Mouse (Mus musculus) G1E (cell line): ENCODE data around the gene Acot2. TPM values are rescaled to one million over a fixed set of nuclear protein-coding genes. Genes with fewer than 3 reads are reported as not detected.
A peak's percentile ranks its signal among the peaks of the same experiment; 100 is the strongest.
"Not testable (repeated sequence)": the region's sequence is repeated elsewhere in the genome, so short reads cannot be mapped to it uniquely, and the experiment has no call there.

Source experiments
- ATAC-seq: 2 replicates; pipeline ENCODE4 v1.8.0; 2016; ENCODE audit warnings: mild to moderate bottlenecking; ENCODE audit not compliant: insufficient number of reproducible peaks, poor library complexity, low FRiP score, severe bottlenecking; ENCODE audit errors: extremely low read depth
- DNase-seq: peaks from one replicate; pipeline ENCODE4 v3.0.0; 2012; ENCODE audit warnings: low spot score
- H3K27me3 ChIP-seq: 2 replicates; pipeline ENCODE4 v1.6.1; 2012; ENCODE audit warnings: mild to moderate bottlenecking, low read length, inconsistent platforms; ENCODE audit not compliant: insufficient read depth
- H3K36me3 ChIP-seq: replicated peaks from 2 replicates; pipeline ENCODE3; 2012; ENCODE audit warnings: mild to moderate bottlenecking, inconsistent platforms
- H3K4me1 ChIP-seq: 2 replicates; pipeline ENCODE4 v1.6.1; 2012; ENCODE audit warnings: low read depth, low read length, inconsistent platforms, mixed read lengths; ENCODE audit not compliant: insufficient read depth
- H3K4me3 ChIP-seq: 2 replicates; pipeline ENCODE4 v1.5.1; 2012; ENCODE audit warnings: low read depth, mild to moderate bottlenecking, inconsistent platforms, low read length, moderate library complexity, mixed read lengths
- H3K9me3 ChIP-seq: replicated peaks from 2 replicates; pipeline ENCODE4 v1.6.1; 2012; ENCODE audit warnings: inconsistent platforms
- CTCF ChIP-seq: IDR thresholded peaks from 2 replicates; pipeline ENCODE4 v1.5.1; 2012; ENCODE audit warnings: low read depth, low read length, inconsistent platforms, mixed read lengths
- GATA1 ChIP-seq: IDR thresholded peaks from 2 replicates; pipeline ENCODE4 v1.6.1; 2012; ENCODE audit warnings: borderline replicate concordance, low read length, inconsistent platforms, mixed read lengths
- GATA2 ChIP-seq: IDR thresholded peaks from 2 replicates; pipeline ENCODE4 v1.6.1; 2012; ENCODE audit warnings: low read depth, low read length, inconsistent platforms, borderline replicate concordance
- POLR2AphosphoS5 ChIP-seq: IDR thresholded peaks from 2 replicates; pipeline ENCODE4 v1.6.1; 2012; ENCODE audit warnings: low read depth, low read length, inconsistent platforms; ENCODE audit not compliant: insufficient replicate concordance
- TAL1 ChIP-seq: conservative IDR thresholded peaks from 2 replicates; pipeline ENCODE4 v1.6.1; 2012; ENCODE audit warnings: low read depth, low read length, inconsistent platforms, mixed read lengths
- polyA plus RNA-seq: library from polyadenylated mRNA; stranded (reverse); fragments of >175 nt; gene quantifications from 2 replicates; pipeline ENCODE4 v1.2.3, GENCODE M21; 2012
- total RNA-seq, 2 experiments: library from RNA; stranded (forward) in 1 of 2; stranded (reverse) in 1 of 2; fragments of 200-1000 nt in 1 of 2; fragments of >200 nt in 1 of 2; fragmentation: Nextera tagmentation in 1 of 2; gene quantifications; 2 replicates each; pipeline ENCODE4 v1.2.3; 2014 to 2017

Acot2 gene
- total and polyA plus RNA-seq, 3 experiments = 0.02 to 0.22 TPM; not detected in 1

- no peak overlapping the region for H3K4me3 ChIP-seq
- no peak for ATAC-seq
- no peak for TF ChIP-seq CTCF
- TF ChIP-seq POLR2AphosphoS5 = no peak
- no peak for TF ChIP-seq GATA1
- no peak for TF ChIP-seq TAL1
- no peak for TF ChIP-seq GATA2
- no peak for DNase-seq
- peaks cover 4% of the 10 kb centered on the region for H3K9me3 ChIP-seq
- no peaks in the 10 kb centered on the region for H3K36me3 ChIP-seq
- H3K4me1 ChIP-seq = no peaks in the 10 kb centered on the region
- H3K27me3 ChIP-seq = peaks cover 23% of the 10 kb centered on the region
Measured at GRCm38 (mm10) chr12:84008251-84008650, 20.6 kb downstream of the Acot2 start.

GRCm38 (mm10) chr12:84008729-84009128 is 21.1 kb downstream of the Acot2 start:
- TF ChIP-seq TAL1 (no peak), GATA2 (no peak), CTCF (no peak), POLR2AphosphoS5 (no peak), GATA1 (no peak)
- Histone ChIP-seq H3K36me3 (no peaks in the 10 kb centered on the region), H3K27me3 (peaks cover 23% of the 10 kb centered on the region), H3K4me3 (no peak overlapping the region), H3K9me3 (peaks cover 4% of the 10 kb centered on the region), H3K4me1 (no peaks in the 10 kb centered on the region)
- DNase-seq (no peak), ATAC-seq (no peak)

DNA sequence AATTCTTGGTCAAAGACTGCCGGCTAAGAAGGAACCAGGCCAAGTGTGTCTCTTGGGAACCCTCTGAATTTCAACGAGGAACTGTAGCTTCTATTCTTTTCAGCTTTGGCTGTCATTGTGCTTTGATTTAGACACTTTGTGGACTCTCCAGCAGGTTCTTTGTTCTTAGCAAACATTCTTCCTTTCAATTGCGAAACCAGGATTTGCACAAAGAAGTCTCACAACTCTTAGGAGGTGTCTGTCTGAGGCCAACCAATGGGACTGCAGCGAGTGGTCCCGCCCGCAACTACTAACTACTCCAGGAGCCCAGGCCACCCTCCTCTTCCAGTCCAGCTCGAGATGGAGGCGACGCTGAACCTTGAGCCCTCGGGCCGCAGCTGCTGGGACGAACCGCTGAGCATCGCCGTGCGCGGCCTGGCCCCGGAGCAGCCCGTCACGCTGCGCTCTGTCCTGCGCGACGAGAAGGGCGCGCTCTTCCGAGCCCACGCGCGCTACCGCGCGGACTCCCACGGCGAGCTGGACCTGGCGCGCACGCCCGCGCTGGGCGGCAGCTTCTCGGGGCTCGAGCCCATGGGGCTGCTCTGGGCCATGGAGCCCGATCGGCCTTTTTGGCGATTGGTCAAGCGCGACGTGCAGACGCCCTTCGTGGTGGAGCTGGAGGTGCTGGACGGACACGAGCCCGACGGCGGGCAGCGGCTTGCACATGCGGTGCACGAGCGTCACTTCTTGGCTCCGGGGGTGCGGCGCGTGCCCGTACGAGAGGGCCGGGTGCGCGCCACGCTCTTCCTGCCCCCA is 21.7 kb downstream of the Acot2 start, which contains the start of gene Acot1:
TSS of gene Acot1 (plus strand) at position 320 of the 795 bp plus-strand sequence.
- peaks cover 23% of the 10 kb centered on the region for H3K27me3 ChIP-seq
- H3K36me3 ChIP-seq, ATAC-seq, H3K4me1 ChIP-seq, H3K4me3 ChIP-seq, H3K9me3 ChIP-seq, DNase-seq: not testable (repeated sequence)

DNA sequence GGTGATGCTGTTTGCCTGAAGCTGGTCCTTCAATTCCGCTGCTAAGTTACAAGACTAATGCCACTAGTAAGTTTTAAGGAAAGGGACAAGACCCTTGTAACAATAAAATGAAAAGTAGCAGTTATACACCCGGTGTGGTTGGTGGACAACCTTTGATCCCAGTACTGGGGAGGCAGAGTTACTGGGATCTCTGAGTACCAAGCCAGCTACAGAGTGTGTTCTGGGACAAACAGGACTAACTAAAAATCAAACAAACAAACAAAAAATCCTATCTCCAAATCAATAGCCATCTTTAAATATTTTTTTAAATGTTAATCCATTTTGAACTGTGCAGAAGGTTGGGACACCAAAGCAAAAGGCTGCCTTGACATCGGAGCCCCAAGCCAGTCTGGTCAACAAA is 22.5 kb downstream of the Acot2 start:
- Histone ChIP-seq H3K36me3 (no peaks in the 10 kb centered on the region), H3K9me3 (peaks cover 4% of the 10 kb centered on the region), H3K4me1 (peaks cover 6% of the 10 kb centered on the region), H3K4me3 (no peak overlapping the region), H3K27me3 (peaks cover 29% of the 10 kb centered on the region)
- DNase-seq = no peak
- no peak for ATAC-seq
- no peak for TF ChIP-seq TAL1
- no peak for TF ChIP-seq POLR2AphosphoS5
- TF ChIP-seq GATA1 = no peak

- DNase-seq (no peak), ATAC-seq (no peak)
- TF ChIP-seq GATA1 = no peak
- TF ChIP-seq CTCF = no peak
- TF ChIP-seq GATA2 = no peak
- TF ChIP-seq POLR2AphosphoS5 = no peak
- TF ChIP-seq TAL1 = no peak
- Histone ChIP-seq H3K36me3 (no peaks in the 10 kb centered on the region), H3K9me3 (peaks cover 4% of the 10 kb centered on the region), H3K27me3 (peaks cover 32% of the 10 kb centered on the region), H3K4me3 (no peak overlapping the region), H3K4me1 (peaks cover 10% of the 10 kb centered on the region)
Measured at GRCm38 (mm10) chr12:84011251-84012040, 23.8 kb downstream of the Acot2 start.

- no peaks in the 10 kb centered on the region for H3K36me3 ChIP-seq
- no peak overlapping the region for H3K4me3 ChIP-seq
- ATAC-seq (no peak), DNase-seq (no peak)
- H3K27me3 ChIP-seq = peaks cover 36% of the 10 kb centered on the region
- peaks cover 10% of the 10 kb centered on the region for H3K4me1 ChIP-seq
- peaks cover 4% of the 10 kb centered on the region for H3K9me3 ChIP-seq
- no peak for TF ChIP-seq POLR2AphosphoS5
- TF ChIP-seq CTCF = 0 out of 2 replicates have a peak, but pooled peaks have one; percentile 6
Measured at GRCm38 (mm10) chr12:84013130-84013529, 25.5 kb downstream of the Acot2 start.

GRCm38 (mm10) chr12:84013701-84014100 is 26.0 kb downstream of the Acot2 start:
- peaks cover 42% of the 10 kb centered on the region for H3K27me3 ChIP-seq
- TF ChIP-seq GATA2 (no peak), CTCF (no peak), GATA1 (no peak), POLR2AphosphoS5 (no peak), TAL1 (no peak)
- H3K36me3 ChIP-seq = no peaks in the 10 kb centered on the region
- H3K4me1 ChIP-seq = peaks cover 10% of the 10 kb centered on the region
- ATAC-seq = no peak
- no peak overlapping the region for H3K4me3 ChIP-seq
- DNase-seq = no peak
- H3K9me3 ChIP-seq = peaks cover 4% of the 10 kb centered on the region

DNA sequence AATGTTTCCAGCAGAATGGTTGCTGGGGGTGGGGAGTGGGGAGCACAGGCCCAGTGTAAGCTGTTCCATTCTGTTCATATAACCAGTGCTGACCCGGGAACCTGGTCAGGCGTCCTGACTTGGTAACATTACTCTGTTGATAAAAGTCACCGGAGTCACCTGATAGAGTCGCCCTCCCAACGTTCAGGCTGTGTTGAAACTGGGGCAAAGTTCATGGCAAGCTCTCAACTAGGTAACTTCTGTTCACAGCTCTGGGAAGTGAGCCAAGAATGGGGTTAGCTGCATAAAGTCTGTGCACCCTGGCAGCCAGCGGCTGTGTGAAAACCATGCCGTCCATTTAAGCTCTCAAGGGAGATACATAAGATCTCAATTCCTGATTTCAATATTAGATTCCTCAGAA is 32.9 kb downstream of the Acot2 start:
- H3K9me3 ChIP-seq, ATAC-seq, H3K4me1 ChIP-seq, H3K36me3 ChIP-seq, H3K4me3 ChIP-seq, DNase-seq: not testable (repeated sequence)
- H3K27me3 ChIP-seq = peaks cover 29% of the 10 kb centered on the region

DNA sequence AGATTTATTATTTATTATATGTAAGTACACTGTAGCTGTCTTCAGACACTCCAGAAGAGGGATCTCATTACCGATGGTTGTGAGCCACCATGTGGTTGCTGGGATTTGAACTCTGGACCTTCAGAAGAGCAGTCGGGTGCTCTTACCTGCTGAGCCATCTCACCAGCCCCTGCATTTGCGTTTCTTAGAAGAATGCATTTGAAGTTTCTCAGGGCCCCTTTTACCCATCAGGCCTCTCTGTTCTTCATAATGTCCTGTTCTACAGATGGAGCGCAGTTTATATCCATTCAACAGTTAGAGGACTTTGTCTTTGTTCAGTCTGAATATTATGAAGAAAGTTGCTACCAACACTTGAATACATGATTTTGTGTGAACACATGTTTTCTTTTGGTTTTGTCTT is 34.6 kb downstream of the Acot2 start:
- ATAC-seq = not testable (repeated sequence)

More for the DNA sequence above, 34.6 kb downstream of the Acot2 start:
- peaks cover 36% of the 10 kb centered on the region for H3K27me3 ChIP-seq
- DNase-seq, H3K4me1 ChIP-seq, H3K9me3 ChIP-seq, H3K36me3 ChIP-seq, H3K4me3 ChIP-seq: not testable (repeated sequence)
